Mouse (Mus musculus) spleen, adult 12 weeks (tissue): ENCODE measurements around the gene Mosmo.

ENCODE experiments used
- DNase-seq: peaks from one replicate; pipeline ENCODE4 v3.0.0; 2022; ENCODE audit warnings: low spot score

Mosmo gene

GRCm38 (mm10) chr7:120677001-120677643 lies at the start of gene Mosmo:
TSS of gene Mosmo (plus strand) at chr7:120677618.
- peak; percentile 60 for DNase-seq

- no peak for DNase-seq
These were observed 44.9 kb upstream of the Mosmo start for GRCm38 (mm10) chr7:120632518-120632917.

DNA sequence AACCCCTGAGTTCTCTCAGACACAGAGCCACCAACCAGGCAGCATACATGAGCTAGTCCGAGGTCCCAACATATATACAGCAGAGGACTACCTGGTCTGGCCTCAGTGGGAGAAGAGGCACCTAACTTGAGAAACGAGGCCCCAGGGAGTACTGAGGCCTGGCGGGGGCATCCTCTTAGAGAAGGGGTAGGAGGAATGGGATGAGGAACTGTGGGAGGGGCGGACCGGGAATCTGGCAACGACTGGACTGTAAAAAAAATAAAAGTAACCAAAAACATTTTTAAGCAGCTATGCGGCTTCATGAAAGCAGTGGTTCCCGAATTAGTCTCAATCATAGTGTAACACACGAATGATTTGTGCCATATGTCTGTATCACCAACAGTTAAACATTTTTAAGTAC lies 43.1 kb upstream of the Mosmo start:
- DNase-seq: no peak

GRCm38 (mm10) chr7:120634711-120635361 lies 42.6 kb upstream of the Mosmo start, which contains the start of gene Uqcrc2:
TSS of gene Uqcrc2 (plus strand) at chr7:120635176.
- peak; percentile 83 for DNase-seq

DNA sequence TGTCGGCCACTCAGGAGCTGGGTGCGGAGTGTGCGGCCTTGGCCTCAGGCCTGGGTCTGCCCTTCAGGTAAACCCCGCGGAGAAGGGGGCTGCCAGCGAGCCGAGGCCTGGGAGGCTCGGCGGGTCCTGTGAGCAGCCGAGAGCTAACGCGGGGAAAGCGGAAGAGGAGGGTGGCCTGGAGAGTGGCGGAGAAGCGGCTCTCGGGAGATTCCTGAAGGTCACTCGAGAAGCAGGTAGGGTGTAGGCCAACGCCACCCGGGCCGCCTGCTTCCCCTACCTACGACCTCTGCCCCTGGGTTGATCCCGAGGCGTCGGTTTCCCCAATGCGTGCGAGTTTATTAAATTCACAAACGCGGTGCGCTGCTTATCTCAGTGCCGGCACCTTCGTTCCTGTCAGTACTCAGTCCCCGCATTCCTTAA lies 42.0 kb upstream of the Mosmo start:
- no peak for DNase-seq

DNA sequence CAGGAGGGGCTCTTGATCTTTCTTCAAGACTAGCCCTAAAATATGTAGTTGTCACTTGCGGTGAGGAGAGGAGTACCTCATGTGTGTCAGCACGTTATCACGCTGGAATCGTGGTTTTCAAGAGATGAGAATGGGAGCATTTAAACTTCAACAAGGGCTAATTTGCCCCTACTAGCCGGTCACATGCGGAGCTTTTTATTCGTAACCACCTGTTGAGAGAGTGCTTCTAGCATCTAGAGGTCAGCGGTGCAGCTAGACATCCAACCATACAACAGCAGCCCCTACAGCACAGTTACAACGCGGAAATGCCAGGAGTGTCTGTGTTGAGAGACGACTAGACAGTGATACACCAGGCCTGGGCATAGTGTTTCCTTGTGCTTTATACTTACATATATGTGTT lies 41.6 kb upstream of the Mosmo start:
- DNase-seq: peak; percentile 6

DNA sequence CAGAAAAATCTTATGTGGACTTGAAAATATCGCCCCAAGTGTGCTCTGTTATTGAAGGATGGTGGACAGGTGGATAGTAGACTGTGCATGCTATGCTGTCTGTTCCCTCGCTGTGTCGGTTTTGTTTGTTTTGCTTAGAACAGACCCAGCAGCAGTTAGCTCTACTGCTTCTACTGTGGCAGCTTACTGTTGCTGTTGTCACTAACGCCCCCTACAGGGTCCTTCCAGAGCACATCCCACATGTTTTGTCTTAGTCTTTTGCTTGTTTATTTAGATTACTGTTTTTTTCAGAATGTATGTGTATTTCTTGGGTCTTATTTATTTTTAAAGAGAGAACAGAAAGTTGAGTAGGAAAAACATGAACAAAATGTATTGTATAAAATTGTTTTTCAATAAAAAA lies 34.2 kb upstream of the Mosmo start:
- no peak for DNase-seq

DNA sequence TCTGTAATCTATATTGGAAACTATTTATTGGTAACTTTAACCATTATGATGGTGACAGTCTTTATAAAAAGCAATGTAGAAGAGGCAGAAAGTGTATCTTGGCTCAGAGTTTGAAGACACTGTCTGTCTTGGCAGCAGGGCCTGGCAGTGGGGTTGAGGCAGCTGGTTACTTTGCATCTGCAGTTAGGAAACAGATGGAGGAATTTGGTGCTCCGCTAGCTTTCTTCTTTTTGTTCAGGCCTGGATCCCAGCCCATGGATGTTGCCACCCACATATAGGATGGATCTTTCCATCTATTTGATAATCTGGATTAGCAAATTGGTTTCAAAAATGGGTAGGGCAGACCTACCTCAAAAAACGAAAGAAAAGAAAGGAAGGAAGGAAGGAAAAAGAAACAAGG lies 29.6 kb upstream of the Mosmo start:
- DNase-seq: no peak

GRCm38 (mm10) chr7:120662079-120662478 lies 15.3 kb upstream of the Mosmo start:
- DNase-seq: peak; percentile 13

DNA sequence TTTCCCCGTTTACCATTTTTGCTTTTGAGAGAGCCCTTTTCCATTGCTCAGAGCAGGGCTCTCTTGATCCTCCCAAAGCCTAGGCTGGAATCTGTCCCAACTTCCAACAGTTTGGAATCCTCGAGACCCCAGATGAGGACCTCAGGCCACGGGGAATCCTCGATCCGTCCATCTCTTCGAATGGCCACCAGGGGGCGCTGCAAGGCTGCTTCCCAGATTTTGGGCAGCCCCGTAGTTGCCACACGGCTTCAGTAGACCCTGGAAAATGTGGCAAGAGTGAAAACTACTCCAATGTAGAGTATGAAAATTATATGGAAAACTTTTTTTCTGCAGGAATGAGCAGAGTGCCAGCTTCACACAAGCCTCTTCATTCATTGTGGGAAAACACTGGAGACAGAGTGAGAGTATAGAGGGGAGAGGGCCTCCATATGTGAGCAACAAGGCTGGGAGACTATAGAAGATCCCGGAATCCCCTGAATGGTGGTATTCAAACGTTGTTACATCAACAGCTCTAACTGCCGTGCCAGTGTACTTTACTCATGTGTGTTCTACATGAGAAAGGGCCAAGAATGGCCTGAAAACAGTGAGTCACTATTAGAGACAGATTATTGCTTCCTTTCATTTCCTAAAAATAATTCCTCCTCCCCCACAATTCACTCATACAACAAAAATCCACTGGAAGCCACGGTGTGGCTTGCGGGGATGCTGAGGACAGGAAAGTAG lies 7.1 kb upstream of the Mosmo start, which contains the start of gene Pdzd9:
Gene Pdzd9 (minus strand): TSS at position 191 of the 723 bp plus-strand sequence.
- DNase-seq: peak; percentile 32

DNA sequence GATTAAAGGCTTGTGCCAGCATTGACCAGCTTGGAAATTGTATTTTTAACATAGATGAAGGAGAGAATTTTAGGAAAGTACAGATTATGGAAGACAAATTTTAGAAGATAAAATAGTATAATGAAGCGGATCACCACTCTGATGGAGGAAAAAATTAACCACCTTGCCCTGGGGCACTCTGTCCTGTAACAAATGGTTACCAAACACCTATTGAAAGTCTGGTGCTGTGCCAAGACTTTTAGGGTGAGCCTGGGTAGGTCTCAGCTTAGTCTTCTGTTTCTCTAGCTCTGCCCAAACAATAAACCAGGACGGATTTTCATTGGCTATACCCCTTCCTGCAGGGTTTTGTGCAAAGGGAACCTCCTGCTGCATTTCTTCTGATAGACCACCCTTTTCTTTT lies 6.1 kb upstream of the Mosmo start:
- DNase-seq: no peak

GRCm38 (mm10) chr7:120677764-120678531 lies 530 bp downstream of the Mosmo start:
- DNase-seq: peak; percentile 29

- no peak for DNase-seq
These were observed 1.6 kb downstream of the Mosmo start for GRCm38 (mm10) chr7:120679023-120679422.

DNA sequence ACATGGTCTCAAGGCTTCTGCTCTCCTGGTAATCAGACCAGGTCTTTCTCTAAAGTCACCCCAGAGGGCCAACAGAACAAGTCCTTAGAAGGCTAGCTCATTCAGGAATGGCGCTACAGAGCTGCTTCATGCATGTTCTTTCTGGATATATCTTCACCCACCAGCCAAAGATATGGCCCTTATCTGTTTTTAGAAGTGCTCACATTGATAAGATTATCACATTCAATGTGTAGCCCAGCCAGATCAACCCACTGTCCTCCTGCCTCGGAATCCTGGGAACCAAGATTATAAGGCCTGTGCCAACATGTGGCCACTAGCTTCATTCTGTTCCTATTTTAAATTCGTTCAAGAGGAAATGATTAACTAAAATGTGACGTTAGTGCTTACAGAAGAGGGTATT lies 4.6 kb downstream of the Mosmo start:
- no peak for DNase-seq

GRCm38 (mm10) chr7:120684731-120685161 lies 7.3 kb downstream of the Mosmo start:
- no peak for DNase-seq

GRCm38 (mm10) chr7:120685227-120685626 lies 7.8 kb downstream of the Mosmo start:
- no peak for DNase-seq

GRCm38 (mm10) chr7:120690634-120691033 lies 13.2 kb downstream of the Mosmo start:
- peak; percentile 15 for DNase-seq

DNA sequence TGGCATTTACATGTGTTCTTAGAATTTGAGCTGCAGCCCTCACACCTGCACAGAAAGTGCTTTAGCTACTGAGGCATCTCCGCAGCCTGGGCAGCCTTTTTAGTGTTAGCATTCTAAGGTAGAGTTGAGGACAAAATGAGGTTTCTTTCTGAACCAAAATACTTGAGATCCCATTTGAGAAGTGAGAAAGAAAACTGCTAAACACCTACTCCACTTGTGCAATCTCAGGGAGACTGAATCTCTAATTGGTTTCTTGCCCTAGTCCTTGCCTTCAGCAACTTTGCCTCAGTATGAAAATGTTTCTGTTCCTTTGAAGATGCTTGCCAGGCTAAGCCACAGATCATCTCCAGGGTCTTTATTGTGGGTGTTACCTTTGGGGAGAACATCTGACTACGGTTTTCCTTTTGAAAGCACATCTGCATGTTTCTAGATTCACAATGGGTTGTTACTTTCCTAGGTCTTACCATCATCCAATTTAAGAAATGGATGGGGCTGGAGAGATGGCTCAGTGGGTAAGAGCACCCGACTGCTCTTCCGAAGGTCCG lies 16.5 kb downstream of the Mosmo start:
- no peak for DNase-seq

DNA sequence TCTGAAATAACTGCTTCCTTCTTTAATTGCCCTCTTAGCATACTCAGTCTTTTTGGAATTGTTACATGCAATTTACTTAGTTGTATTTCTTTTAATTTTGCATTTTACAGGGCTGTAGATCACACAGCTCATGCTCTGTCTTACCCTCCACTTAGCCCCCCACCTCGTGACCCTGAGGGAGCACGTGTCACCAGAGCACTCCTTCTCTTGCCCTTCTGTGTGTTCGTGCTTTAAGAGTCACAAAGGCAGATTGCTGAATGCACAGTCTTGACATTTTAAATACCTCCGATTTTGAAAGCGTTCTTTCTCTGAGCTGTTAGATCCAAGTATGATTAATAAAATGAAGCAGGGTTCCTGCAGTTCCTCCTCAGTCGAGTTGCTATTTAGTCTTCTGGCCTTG lies 17.8 kb downstream of the Mosmo start:
- DNase-seq: no peak

GRCm38 (mm10) chr7:120695641-120696040 lies 18.2 kb downstream of the Mosmo start:
- DNase-seq: no peak

DNA sequence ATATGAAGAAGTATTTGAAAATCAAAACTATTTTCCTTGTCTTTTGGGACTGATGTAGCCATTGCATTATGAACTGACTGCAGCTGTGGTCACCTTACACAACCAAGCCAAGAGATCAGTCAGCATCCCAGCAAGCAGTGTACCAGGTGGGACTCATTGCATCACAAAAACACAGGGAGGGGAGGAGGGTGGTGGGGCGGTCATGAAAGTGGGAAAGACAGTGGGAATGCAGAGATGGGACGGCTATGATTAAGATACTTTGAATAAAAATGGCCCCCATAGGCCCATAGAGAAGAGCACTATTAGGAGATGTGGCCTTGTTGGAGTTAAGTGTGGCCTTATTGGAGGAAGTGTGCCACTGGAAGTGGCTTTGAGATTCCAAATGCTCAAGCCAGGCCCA lies 18.9 kb downstream of the Mosmo start:
- no peak for DNase-seq

GRCm38 (mm10) chr7:120699586-120699985 lies 22.2 kb downstream of the Mosmo start:
- no peak for DNase-seq
